Mouse (Mus musculus): ENCODE data around the gene Gm14214.

Gene Gm14214

DNA sequence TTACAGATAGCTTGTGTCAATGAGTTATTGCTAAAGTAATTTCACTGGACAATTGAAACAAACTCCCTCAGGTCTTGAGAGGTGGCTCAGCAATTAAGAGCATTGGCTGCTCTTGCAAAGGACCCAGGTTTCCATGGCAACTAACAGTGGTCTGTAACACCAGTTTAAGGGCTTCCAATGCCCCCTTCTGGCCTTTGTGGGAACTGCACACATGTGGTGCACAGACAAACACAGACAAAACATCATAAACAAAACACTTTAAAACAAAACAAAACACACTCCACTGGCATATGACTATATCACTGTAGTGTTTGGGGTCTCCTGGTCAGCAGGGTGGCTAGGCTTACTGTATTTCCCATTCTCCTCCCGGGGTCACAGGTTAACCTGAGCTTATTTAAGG, 4.2 kb upstream of the Gm14214 start:
- DNase-seq (ENCODE audit: low read depth) = peak; percentile 67

DNA sequence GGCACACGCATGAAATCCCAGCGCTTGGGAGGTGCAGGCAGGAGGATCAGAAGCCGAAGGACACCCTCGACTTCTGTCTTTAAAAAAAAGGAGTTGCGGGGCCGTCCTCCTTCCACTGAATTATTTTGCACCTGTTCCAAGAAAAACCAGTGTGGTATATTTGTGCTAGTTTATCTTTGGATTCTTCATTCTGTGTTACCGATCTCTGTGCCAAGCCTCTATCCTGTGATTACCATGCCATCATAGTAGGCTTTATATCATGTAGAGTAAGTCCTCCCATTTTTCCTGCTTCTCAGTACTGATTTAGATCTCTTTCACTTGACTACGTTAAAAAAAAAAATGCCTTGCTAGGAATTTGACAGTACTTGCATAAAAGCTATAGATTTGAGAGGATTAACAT, 1.8 kb upstream of the Gm14214 start:
- no peak for DNase-seq (ENCODE audit: low read depth)

DNA sequence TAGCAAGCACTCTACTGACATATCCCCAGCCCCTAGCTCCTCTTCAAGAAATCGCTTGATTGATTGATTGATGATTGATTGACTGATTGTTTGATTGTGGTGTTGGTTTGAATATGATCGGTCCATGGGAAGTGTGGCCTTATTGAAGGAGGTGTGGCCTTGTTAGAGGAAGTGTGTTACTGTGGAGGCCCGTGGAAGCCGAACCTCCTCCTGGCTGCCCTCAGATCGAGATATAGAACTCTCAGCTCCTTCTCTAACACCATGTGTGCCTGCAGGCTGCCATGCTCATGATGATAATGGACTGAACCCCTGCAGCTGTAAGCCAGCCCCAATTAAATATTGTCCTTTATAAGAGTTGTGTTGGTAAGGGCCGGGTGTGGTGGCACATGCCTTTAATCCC, 2.8 kb downstream of the Gm14214 start:
- DNase-seq (ENCODE audit: low read depth) = no peak

DNA sequence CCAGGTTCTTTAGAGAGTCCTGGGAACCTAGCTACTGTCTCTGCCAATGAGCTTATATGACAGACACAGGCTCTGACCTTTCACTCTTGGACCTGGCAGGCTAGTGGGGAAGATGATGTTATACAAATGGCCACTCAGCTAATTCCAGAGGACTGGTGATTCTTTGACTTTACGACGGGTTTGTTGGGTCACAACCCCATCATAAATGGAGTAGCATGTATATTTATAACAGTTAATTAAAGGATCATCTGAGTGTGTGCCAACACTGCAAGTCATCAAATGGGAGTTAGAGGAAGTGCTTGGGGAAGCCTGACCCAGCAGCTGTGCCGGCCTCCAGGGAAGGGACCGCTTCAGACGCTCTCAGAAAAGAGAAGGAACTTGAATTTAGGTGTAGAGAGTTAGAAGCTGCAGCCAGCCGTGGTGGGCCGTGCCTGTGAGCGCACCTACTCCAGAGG, 4.2 kb downstream of the Gm14214 start:
- DNase-seq (ENCODE audit: low read depth) = peak; percentile 39

GRCm38 (mm10) chr2:154764828-154765497, 4.9 kb downstream of the Gm14214 start:
- DNase-seq (ENCODE audit: low read depth) = no peak

DNA sequence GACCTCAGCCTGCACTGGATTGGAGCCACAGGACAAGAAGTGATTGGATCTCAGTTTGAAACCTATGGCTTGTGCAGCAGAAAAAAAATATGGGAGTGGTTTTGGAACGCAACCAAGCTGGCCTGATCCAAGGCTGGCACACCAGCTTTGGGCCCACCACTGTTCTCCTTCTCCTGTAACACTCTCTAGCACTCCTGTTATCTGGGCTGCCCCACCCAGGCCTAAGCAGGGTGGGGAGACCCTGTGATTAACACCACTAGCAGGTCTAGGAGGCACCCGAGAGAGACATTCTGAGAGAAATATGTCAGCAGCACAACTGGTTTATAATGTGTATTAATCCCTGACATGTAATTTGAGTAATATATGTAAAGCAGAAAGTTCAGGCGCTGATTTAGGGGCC, 6.6 kb downstream of the Gm14214 start:
- DNase-seq (ENCODE audit: low read depth) = no peak

GRCm38 (mm10) chr2:154758454-154758853, 11.4 kb downstream of the Gm14214 start:
- DNase-seq (ENCODE audit: low read depth) = no peak

GRCm38 (mm10) chr2:154757691-154758090, 12.1 kb downstream of the Gm14214 start:
- no peak for DNase-seq (ENCODE audit: low read depth)

DNA sequence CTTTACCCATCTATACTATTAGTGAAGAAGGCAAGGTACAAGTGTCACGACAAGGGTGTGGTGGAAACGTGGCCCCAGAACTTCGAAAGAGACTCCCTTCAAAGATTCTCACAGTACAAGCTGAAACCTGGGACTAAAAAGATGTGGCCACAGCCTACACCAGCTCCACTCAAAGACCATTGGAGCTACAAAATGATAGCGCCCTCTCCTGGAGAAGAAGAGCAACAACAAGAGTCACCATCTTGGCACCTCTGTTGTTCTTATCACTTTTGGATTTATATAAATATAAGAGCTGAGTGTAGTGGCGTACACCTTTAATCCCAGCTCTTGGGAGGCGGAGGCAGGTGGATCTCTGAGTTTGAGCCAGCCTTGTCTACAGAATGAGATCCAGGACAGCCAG, 14.0 kb downstream of the Gm14214 start:
- DNase-seq (ENCODE audit: low read depth) = peak; percentile 69

DNA sequence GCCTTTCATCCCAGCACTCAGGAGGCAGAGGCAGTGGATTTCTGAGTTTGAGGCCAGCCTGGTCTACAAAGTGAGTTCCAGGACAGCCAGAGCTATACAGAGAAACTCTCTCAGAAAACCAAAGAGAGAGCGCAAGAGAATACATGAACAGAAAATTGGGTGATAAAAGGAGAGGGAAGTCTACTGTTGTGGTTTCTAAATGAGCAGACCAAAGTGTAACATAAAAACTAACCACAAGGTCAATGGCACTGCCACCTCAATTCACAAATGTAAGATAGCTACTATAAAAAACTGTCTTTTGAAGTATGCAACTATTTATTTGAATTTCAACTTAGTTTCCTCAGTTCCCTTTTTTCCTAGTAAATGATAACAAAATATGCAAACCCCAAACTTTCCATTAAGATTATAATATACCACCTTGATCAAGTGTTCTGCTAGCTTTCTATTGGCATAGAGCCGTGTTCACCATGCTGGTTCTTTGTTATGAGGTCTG, 15.7 kb downstream of the Gm14214 start:
- no peak for DNase-seq (ENCODE audit: low read depth)

- DNase-seq (ENCODE audit: low read depth) = peak; percentile 30
These were observed 17.9 kb downstream of the Gm14214 start for GRCm38 (mm10) chr2:154751924-154752323.

DNA sequence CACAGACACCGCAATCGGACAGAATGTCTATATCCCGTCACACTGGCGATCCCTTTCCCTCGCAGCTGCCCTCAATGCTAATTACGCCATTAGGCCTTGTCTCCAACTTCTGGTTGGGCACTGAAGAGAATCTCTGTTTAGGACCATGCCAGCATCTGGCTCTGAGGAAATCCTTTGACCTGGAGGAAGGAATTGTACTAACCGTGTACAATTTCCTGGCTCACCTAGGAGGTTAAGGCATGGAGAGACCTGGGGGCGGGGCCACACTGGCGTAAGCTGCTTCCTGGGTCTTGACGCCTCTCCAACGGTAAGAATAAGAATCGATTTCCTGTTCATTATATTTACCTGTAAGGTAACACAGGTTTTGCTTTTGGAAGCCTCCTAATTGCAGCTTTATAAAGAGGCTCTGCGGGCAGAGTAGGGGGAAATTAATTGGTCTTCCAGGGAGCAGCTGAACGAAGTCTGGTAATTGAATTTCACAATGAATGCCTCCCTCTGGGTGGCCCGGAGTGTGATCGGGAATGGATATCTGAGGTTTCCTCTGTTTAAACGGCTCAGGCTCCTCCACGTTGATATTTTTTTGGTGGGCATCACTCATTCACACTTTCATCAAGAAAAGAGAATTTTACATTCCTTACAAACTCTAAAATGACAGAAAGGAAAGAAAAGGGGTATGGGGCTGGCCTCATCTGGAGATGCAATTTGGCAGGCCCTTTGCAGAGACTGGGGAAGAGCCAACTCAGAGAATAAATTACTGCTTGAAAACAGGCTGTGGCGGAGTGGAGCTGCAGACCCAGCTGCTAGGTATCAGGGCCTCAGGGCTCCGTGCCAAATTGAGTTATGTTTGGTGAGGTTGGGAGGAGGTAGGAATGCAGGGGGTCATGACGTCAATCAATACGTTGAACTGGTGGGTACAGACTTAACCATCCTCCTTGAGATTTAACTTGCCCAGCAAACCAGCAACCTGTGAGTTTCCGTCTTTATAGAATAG, 20.5 kb downstream of the Gm14214 start:
- no peak for DNase-seq (ENCODE audit: low read depth)

DNA sequence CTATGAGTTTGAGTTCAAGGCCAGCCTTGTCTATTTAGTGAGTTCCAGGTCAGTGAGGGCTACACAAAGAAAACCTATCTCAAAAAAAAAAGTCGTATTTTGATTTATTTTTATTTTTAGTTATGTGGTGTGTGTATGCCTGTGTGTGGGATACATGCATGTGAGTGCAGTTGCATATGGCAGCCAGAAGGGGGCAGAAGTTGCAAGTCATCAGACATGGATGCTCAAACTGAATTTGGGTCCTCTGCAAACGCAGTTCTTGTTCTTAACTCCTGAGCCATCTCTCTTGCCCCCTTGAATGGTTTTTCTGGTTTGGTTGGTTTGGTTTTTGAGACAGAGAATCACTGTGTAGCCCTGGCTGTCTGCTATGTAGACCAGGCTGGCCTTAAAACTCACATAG, 21.4 kb downstream of the Gm14214 start:
- no peak for DNase-seq (ENCODE audit: low read depth)

GRCm38 (mm10) chr2:154743915-154744314, 25.9 kb downstream of the Gm14214 start:
- no peak for DNase-seq (ENCODE audit: low read depth)

- DNase-seq (ENCODE audit: low read depth) = no peak
These were observed 26.7 kb downstream of the Gm14214 start for GRCm38 (mm10) chr2:154742911-154743819.

GRCm38 (mm10) chr2:154738621-154739020, 31.2 kb downstream of the Gm14214 start:
- no peak for DNase-seq (ENCODE audit: low read depth)

DNA sequence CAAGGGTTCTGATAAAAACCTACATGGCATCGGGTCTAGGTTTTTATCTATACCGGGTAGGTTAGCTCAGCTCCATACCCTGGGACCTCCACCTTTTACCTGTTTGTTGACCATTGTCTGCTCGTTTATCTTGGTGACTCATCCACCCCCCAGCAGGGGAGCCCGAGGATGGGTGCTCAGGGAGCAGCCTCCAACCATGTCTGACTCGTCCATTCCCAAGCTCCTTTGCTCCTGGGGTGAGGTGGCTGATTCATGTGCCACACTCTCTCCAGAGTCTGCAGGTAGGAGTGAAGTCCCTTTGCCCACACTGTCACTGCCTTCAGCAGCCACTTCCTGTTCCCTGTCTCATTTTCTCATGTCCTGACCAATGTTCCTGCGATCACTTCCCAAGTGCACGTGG, 33.8 kb downstream of the Gm14214 start:
- no peak for DNase-seq (ENCODE audit: low read depth)

- no peak for DNase-seq (ENCODE audit: low read depth)
These were observed 34.4 kb downstream of the Gm14214 start for GRCm38 (mm10) chr2:154735416-154735815.

GRCm38 (mm10) chr2:154734977-154735376, 34.9 kb downstream of the Gm14214 start:
- no peak for DNase-seq (ENCODE audit: low read depth)

DNA sequence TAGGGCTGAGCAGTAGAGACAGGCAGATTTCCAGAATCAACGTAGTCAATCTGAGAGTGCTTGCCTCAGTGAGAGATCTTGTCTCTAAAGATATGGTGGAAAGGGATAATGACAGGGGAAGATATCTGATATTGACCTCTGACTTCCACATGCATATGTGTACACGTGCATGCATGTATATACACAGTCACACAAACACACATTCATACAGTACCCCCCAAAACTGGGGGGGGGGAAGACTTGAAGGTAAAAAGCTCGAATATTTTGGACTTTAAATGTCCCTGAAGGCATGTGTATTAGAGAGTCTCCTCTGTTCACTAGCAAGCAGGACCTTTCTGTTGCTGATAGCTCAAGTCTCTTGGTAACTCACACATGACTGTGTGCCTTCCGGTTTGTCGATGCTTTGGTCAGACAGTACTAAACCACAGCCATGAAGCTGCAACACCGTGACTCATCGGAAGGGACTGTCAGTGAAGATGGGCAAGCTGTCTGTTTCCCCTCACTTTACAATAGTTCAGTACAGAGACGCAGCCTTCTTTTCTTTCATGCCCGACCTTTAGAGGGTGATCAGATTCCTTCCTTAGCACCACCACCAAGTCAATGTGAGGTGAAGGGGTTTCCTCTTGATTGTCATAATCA, 37.2 kb downstream of the Gm14214 start:
- DNase-seq (ENCODE audit: low read depth) = peak; percentile 94

GRCm38 (mm10) chr2:154731916-154732315, 37.9 kb downstream of the Gm14214 start:
- DNase-seq (ENCODE audit: low read depth) = no peak
